Mouse (Mus musculus): ENCODE results near the gene Tec. TPM values are rescaled to one million over a fixed set of nuclear protein-coding genes. Genes with fewer than 3 reads are reported as not detected.

Gene Tec
- total RNA-seq, 2 experiments from 2014 or later: 4.2 to 4.8 TPM

- intact Hi-C loops (cut with DNase I): loop anchor here (5.0 kb wide), 1 partner anchor 39 kb away; no protein-coding TSS in a partner anchor
- no peak for DNase-seq (ENCODE audit: low spot score in 2 of 2)
Observed at GRCm38 (mm10) chr5:72706095-72706494, 162.2 kb downstream of the Tec start.

Other genes starting within 250 kb of the Tec start
- gene Cnga1, start 224.2 kb downstream of the Tec start, total RNA-seq (2021): not detected
- not detected for gene Nipal1, start 220.7 kb downstream of the Tec start, total RNA-seq (2021)
- gene Txk, start 115.7 kb downstream of the Tec start, total RNA-seq (2021): under 1 TPM; 0.20 to 0.39 TPM
- gene Slain2, start 45.8 kb upstream of the Tec start, total RNA-seq (2021): 10 to 100 TPM; 22.6 to 26.0 TPM
- not detected for gene Gm10135, start 106.2 kb upstream of the Tec start, total RNA-seq (2021)
- 1 to 10 TPM; 1.1 to 1.6 TPM for gene Slc10a4, start 138.4 kb upstream of the Tec start, total RNA-seq (2021)

Data from left cerebral cortex, postnatal 36 days (tissue).